Mouse (Mus musculus) adrenal gland, postnatal 14 days (tissue): Measurements from ENCODE around the gene Capzb. TPM values are rescaled to one million over a fixed set of nuclear protein-coding genes. Genes with fewer than 3 reads are reported as not detected.
A peak's percentile ranks its signal among the peaks of the same experiment; 100 is the strongest.

ENCODE experiments used
- DNase-seq: peaks from one replicate; pipeline ENCODE4 v3.0.0; 2021; ENCODE audit warnings: mixed read lengths
- microRNA-seq, 2 experiments: library from miRNA; unstranded; fragments of <30 nt; microRNA quantifications; one replicate each; pipeline ENCODE4 v1.2.0; 2021
- total RNA-seq: library from RNA; stranded (reverse); gene quantifications from 2 replicates; pipeline ENCODE4 v1.2.3, GENCODE M21; 2021

Capzb gene
- total RNA-seq, 1 experiment from 2014 or later = 319 TPM

- DNase-seq = peak; percentile 99
Measured at GRCm38 (mm10) chr4:139310171-139310898, 117.6 kb downstream of the Capzb start, which contains the start of the genes Pqlc2 and Akr7a5. TSS of gene Pqlc2 (minus strand) at chr4:139310708. TSS of gene Akr7a5 (plus strand) at chr4:139310744.

GRCm38 (mm10) chr4:139310899-139311701 lies 118.4 kb downstream of the Capzb start:
- no peak for DNase-seq

DNA sequence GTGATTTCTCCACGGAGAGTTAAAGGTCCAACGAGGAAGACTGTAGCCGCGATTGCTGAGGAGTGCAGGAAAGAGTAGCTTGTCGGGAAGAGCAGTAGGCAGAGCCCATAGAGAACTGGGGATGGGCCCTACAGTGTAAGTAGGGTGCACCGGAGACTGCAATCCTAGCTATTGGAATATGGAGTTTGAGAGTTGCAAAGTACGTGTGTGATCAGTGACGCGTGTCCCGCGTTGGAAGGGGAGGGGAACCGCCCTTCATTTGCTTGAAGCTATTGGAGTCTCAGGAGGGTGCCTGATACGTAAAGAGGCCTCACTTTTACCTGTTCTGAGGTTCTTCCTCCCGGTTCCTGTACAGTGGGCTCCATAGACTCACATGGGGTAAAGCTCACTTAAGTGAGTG lies 119.0 kb downstream of the Capzb start:
- DNase-seq = no peak

DNA sequence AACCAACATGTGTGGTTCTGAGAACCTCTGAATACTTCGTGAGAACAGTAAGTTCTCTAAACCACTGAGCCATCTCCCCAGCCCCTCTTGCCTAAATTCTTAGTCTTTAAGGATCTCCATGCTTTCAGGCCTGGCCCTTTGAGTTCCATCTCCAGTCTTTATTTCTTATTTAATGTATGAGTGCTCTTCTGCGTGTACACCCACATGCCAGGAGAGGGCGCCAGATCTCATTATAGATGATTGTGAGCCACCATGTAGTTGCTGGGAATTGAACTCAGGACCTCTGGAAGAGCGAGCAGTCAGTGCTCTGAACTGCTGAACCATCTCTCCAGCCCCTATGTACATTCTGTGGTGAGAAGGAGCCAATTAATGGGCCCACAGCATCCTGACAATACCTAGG lies 119.9 kb downstream of the Capzb start:
- DNase-seq = peak; percentile 66

DNA sequence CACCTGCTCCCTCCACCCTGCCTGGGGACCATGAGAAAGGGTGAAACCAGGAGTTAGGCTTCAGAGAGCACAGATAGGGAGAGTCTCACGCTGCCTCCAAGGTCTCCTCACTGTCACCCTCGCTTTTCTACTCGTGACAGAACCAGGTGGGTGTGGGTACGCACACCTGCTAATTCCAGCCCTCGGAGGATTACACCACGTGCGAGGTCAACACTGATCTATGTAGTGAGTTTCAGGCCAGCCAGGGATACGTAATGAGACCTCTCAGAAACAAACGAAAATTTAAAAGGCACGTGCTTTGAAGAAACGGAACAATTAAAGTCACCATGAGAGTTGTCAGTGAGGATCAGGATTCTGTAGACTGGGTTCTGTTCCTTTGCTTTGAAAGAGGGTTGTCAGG lies 125.8 kb downstream of the Capzb start:
- DNase-seq = no peak

- no peak for DNase-seq
Measured at GRCm38 (mm10) chr4:139319740-139320139, 127.0 kb downstream of the Capzb start.

DNA sequence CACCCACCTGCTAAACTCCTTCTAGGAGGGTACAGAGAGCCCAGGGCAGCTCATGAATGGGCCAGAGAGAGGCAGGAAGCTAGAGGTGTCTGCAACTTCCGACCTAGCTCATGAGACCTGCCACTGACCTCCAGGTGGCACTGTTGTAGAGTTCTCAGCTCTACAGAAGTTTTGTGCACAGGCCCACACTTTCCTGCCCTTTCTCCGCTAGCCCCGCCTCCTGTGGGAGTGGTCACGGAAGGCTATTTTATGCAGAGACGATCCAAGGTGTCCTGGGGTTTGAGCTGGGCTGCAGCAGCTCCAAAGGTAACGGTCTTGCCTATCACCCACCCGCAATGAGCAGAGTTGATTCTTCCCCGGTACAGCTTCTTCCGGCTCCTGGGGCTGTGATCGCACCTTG lies 137.9 kb downstream of the Capzb start:
- peak; percentile 90 for DNase-seq

DNA sequence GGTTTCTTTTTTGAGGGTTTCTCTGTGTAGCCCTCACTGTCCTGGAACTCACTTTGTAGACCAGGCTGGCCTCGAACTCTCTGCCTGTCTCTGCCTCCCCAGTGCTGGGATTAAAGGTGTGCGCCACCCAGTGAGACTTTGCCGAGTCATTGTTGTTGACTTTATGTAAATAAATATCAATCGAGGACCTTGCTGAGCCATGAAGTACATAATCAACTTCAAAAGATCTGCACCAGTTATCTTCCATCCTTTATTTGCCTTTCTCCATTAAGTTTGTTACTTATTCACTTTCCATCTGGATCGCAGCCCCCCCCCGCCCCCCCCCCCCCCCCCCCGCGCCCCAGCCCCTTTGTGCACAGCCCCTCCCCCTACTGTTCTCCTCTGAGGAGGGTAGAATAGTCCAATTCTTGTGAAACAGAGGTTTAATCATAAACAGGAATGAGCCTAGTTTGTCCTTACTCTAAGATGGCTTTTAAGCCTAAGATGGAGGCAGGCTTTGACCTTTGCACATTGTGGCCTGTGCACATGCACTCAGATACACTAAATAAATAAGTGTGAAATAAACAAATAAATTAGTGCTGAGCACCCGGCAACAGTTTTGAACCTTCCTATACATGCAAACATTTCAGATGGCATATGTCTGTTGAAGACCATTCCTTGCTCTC lies 142.1 kb downstream of the Capzb start:
- no peak for DNase-seq

DNA sequence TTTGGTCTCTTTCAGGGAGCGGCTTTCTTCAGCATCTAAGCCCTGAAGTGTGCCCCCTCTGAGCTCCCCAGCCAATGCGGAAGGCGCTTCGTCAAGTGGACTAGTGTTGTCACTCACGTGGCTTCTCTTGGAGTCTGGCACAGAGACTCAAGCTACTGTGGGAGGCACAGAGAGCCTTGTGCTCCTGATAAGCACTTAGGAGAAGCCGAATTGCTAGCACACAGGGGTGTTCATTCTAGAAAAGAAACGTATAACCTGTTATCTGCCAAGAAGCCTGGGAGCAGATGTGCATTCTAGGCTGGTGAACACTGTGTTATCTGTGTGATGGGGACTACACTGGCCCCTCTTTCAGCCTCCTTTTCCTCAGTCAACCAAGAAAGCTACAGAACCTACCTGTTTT lies 142.8 kb downstream of the Capzb start:
- DNase-seq = no peak

DNA sequence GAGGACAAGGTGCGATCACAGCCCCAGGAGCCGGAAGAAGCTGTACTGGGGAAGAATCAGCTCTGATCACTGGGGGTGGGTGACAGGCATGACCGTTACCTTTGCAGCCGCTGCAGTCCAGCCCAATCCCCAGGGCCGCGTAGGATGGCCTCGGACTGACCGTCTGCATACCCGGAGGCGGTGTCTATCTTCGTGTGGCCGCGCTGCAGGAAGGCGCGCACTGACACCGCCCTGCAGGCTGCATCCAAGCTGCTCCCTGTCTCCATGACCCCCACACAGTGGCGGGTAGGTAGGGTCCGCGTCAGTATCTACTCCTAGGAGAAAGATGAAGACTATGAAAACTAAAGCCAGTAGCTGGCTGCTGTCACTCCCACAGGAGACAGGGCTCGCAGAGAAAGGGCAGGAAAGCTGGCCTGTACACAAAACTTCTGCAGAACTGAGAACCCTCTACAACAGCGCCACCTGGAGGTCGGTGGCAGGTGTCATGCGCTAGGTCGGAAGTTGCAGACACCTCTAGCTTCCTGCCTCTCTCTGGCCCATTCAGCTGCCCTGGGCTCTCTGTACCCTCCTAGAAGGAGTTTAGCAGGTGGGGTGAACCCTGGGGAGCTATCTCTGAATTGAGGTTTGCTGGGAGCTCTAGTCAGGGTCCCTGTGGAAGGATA lies 144.3 kb downstream of the Capzb start:
- peak; percentile 93 for DNase-seq

- DNase-seq = no peak
Measured at GRCm38 (mm10) chr4:139338145-139338544, 145.4 kb downstream of the Capzb start.

- no peak for DNase-seq
Measured at GRCm38 (mm10) chr4:139340835-139341234, 148.1 kb downstream of the Capzb start.

Small RNA genes lying within 50 kb of the gene (microRNA-seq; reads per million reads assigned to microRNA genes)
- gene Gm24245 (0 reads per million in 2 experiments), gene Gm25732 (0.76 to 1.7 reads per million in 2 experiments)

Other genes starting within 250 kb of the Capzb start
- not detected in 2 replicates for gene Rnf186, start 225.8 kb upstream of the Capzb start, total RNA-seq
- 14.0 and 15.8 TPM in 2 replicates for gene Tmco4, start 220.0 kb upstream of the Capzb start, total RNA-seq
- gene Htr6, start 117.3 kb upstream of the Capzb start, total RNA-seq = 0.15 TPM in 1 of 2 replicates, not detected in the other
- 33.7 and 39.8 TPM in 2 replicates for gene Nbl1, start 99.9 kb upstream of the Capzb start, total RNA-seq
- 480 and 499 TPM in 2 replicates for gene Minos1, start 61.8 kb upstream of the Capzb start, total RNA-seq
- gene Pqlc2, start 117.8 kb downstream of the Capzb start, total RNA-seq = 7.5 and 10.0 TPM in 2 replicates
- gene Akr7a5, start 117.8 kb downstream of the Capzb start, total RNA-seq = 61.0 and 62.5 TPM in 2 replicates
- 55.0 and 64.9 TPM in 2 replicates for gene Mrto4, start 159.7 kb downstream of the Capzb start, total RNA-seq
- gene Emc1, start 159.7 kb downstream of the Capzb start, total RNA-seq = 41.2 and 43.1 TPM in 2 replicates
- gene Ubr4, start 159.7 kb downstream of the Capzb start, total RNA-seq = 124 and 133 TPM in 2 replicates